Mouse (Mus musculus) myocyte (in vitro differentiated cells): ENCODE measurements around the gene Dcbld2.

Experiments used
- CEBPB ChIP-seq: IDR thresholded peaks from 2 replicates; pipeline ENCODE4 v1.6.1; 2011; ENCODE audit warnings: mild to moderate bottlenecking, moderate library complexity; ENCODE audit not compliant: poor library complexity, insufficient read depth, severe bottlenecking
- E2F4 ChIP-seq: IDR thresholded peaks from one replicate; pipeline ENCODE4 v1.6.1; 2011; ENCODE audit warnings: mild to moderate bottlenecking, control low read depth, moderate library complexity; ENCODE audit not compliant: insufficient read depth
- MAX ChIP-seq: IDR thresholded peaks from one replicate; pipeline ENCODE4 v1.6.1; 2011; ENCODE audit warnings: low read depth, mild to moderate bottlenecking, control low read depth
- MYOG ChIP-seq, 3 experiments: IDR thresholded peaks; one replicate each; pipeline ENCODE4 v1.6.1; 2011; ENCODE audit warnings: control low read depth in 2 of 3, low read depth in 2 of 3, mild to moderate bottlenecking in 2 of 3; ENCODE audit not compliant: insufficient read length in 2 of 3, control insufficient read depth in 1 of 3, insufficient read depth in 1 of 3
- POLR2A ChIP-seq: IDR thresholded peaks from one replicate; pipeline ENCODE4 v1.6.1; 2011; ENCODE audit warnings: low read depth, mild to moderate bottlenecking, control low read depth, moderate library complexity; ENCODE audit not compliant: insufficient read length
- POLR2AphosphoS2 ChIP-seq: IDR thresholded peaks from one replicate; pipeline ENCODE4 v1.6.1; 2011; ENCODE audit warnings: low read depth, control low read depth; ENCODE audit not compliant: insufficient read length
- REST ChIP-seq: IDR thresholded peaks from one replicate; pipeline ENCODE4 v1.6.1; 2011; ENCODE audit warnings: mild to moderate bottlenecking, control low read depth, moderate library complexity; ENCODE audit not compliant: insufficient read depth, insufficient read length
- SRF ChIP-seq: IDR thresholded peaks from one replicate; pipeline ENCODE4 v1.6.1; 2011; ENCODE audit warnings: low read depth; ENCODE audit not compliant: control insufficient read depth, insufficient read length
- TCF12 ChIP-seq: IDR thresholded peaks from one replicate; pipeline ENCODE4 v1.6.1; 2011; ENCODE audit warnings: mild to moderate bottlenecking, control low read depth; ENCODE audit not compliant: poor library complexity, insufficient read depth, severe bottlenecking
- TCF3 ChIP-seq: IDR thresholded peaks from one replicate; pipeline ENCODE4 v1.6.1; 2011; ENCODE audit warnings: low read depth, control low read depth; ENCODE audit not compliant: insufficient read length
- USF1 ChIP-seq: IDR thresholded peaks from one replicate; pipeline ENCODE4 v1.6.1; 2011; ENCODE audit warnings: low read depth, mild to moderate bottlenecking, control low read depth, moderate library complexity

DNA sequence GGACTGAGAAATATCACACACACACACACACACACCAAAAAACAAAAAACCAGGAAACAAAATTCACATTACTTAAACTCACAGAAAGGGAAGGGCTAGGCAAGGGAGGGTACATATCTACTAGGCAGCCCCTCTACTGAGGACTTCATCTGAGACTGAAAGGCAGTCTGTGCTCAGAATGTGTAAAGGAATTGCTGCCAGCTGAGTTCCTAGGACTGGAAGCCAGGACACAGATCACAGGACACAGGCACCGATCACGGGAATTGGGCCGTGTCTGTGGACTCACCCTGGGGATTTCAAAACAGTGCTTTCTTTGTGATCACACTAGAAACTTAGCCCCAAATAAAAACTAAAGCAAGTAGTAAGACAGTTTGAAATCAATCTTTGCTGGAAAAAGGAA is 104.6 kb downstream of the Dcbld2 start:
- no peak for TF ChIP-seq MYOG (IDR thresholded peaks at IDR 0.05; ENCODE audit: control insufficient read depth in 1 of 3, insufficient read depth in 1 of 3, insufficient read length in 2 of 3, low read depth in 2 of 3)
- no peak for TF ChIP-seq POLR2AphosphoS2
- TF ChIP-seq POLR2A = no peak
- TF ChIP-seq REST = no peak
- TF ChIP-seq MAX = no peak
- TF ChIP-seq CEBPB = no peak
- TF ChIP-seq TCF3 = no peak
- TF ChIP-seq USF1 = no peak
- no peak for TF ChIP-seq E2F4
- no peak for TF ChIP-seq SRF
- no peak for TF ChIP-seq TCF12
